Mouse (Mus musculus): ENCODE results near the gene Dpm2. TPM values are rescaled to one million over a fixed set of nuclear protein-coding genes. Genes with fewer than 3 reads are reported as not detected.

The Dpm2 gene
- polyA plus RNA-seq, 1 experiment from 2014 or later = 121 TPM

DNA sequence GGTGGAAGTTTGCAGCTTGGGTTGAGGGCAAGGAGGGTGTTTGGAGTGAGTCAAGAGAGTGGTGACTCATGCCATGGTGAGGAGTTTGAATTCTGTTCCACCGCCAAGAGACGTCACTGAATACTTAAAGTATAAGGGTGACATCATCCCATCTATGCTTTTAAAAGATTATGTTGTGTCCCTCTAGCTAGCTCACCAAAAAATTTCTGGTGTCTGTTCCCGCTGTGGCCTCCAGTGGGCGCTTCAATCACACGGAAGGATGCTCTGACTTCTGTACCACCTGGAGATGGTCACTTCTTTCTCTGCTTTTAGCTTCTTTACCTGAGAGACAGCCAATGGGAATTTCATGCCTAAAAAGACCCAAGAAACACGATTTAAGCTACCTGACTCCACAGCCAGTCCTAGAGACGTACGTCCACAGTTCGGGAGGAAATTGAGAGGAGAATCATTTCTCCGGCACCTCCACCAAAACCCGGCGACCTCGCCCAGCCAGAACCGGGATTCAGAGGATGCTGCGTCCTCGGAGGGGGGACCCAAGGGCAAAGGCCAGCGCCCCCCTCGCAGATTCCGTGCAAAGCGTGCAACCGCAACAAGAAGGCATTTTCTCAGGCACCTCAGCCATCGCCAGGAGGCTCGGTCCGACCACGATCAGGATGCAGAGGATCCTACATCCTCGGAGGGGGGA lies 4.4 kb downstream of the Dpm2 start:
- 2% methylated on average over 26 of the region's 26 CpGs for WGBS
- H3K27ac ChIP-seq = no peak overlapping the region
- 0 out of 2 replicates have a peak, but pooled peaks have one; percentile 37 for ATAC-seq (ENCODE audit: low FRiP score, low read depth)

DNA sequence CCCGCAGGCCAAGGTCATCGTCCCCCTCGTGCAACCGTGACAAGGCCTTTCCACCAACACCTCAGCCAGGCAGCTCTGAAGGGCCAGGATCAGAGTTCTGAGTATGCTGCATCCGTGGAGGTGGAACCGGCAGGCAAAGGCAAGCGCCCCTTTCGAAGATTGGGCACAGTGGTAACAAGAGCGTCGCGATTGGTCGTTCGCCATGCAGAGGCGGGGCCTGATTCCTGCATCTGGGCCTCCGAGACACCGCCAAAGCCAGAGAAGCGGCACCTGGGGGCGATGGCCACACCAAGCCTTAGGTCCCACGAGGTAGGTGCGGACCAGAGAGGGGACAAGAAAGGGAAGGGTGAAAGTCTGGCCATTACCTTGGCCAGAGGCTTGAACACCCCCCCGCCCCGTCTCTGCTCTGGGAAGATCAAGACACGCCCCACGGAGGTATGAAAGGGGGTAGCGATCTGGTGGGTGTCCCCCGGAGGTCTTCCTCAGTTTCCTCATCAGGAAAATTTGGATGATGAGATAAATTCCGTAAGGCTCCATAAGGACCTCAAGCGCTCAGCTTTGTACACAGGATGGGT lies 5.0 kb downstream of the Dpm2 start, which contains the start of gene 9430097D07Rik:
Gene 9430097D07Rik, minus strand, starts transcription at position 99 of the 575 bp plus-strand sequence.
- 6% methylated on average over 28 of the region's 28 CpGs for WGBS

More for the DNA sequence above, 4.4 kb downstream of the Dpm2 start:
- Histone ChIP-seq H3K27me3 (replicated peaks) (peaks cover 29% of the 10 kb centered on the region), H3K4me2 (replicated peaks) (peak overlapping the region; percentile 96), H3K9ac (peak overlapping the region; percentile 57), H3K9me3 (no peaks in the 10 kb centered on the region), H3K36me3 (0 out of 2 replicates have a peak, but pooled peaks cover 6% of the 10 kb centered on the region), H3K4me1 (peaks cover 8% of the 10 kb centered on the region), H3K4me3 (peak overlapping the region; percentile 51)

DNA sequence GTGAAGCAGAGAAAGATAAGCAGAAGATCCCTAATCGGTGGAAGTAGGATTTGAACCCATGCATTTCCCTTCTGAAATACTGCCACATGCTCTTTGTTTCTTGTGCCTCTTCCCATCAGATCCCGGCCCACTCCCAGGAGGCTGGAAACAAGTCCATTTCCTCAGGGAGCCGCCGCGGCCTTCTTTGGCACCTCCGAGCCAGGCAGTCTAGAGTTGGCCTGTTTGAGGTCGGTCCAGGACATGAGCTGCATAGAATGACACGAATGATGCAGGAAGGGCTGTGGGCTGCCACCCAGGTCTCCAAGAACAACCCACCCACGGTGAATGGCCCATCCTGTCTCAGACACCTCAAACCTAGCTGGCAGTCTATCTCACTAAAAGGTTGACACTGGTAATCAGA lies 5.9 kb downstream of the Dpm2 start:
- H3K4me3 ChIP-seq = no peak overlapping the region
- 91% methylated on average over 9 of the region's 9 CpGs for WGBS
- H3K4me2 ChIP-seq (replicated peaks) = no peak overlapping the region
- peaks cover 29% of the 10 kb centered on the region for H3K27me3 ChIP-seq (replicated peaks)
- no peak for ATAC-seq (ENCODE audit: low FRiP score, low read depth)
- H3K9ac ChIP-seq = no peak overlapping the region
- H3K36me3 ChIP-seq = 0 out of 2 replicates have a peak, but pooled peaks cover 6% of the 10 kb centered on the region
- H3K9me3 ChIP-seq = no peaks in the 10 kb centered on the region
- H3K4me1 ChIP-seq = peaks cover 5% of the 10 kb centered on the region
- no peak overlapping the region for H3K27ac ChIP-seq

More for the DNA sequence above, 5.0 kb downstream of the Dpm2 start, which contains the start of gene 9430097D07Rik:
- peak within 1 kb of the TSS; percentile 57 for H3K9ac ChIP-seq
- peaks cover 8% of the 10 kb centered on the region for H3K4me1 ChIP-seq
- H3K9me3 ChIP-seq = no peaks in the 10 kb centered on the region
- H3K36me3 ChIP-seq = 0 out of 2 replicates have a peak, but pooled peaks cover 6% of the 10 kb centered on the region
- peaks cover 29% of the 10 kb centered on the region for H3K27me3 ChIP-seq (replicated peaks)
- H3K4me3 ChIP-seq = peak within 1 kb of the TSS; percentile 51
- H3K4me2 ChIP-seq (replicated peaks) = peak within 1 kb of the TSS; percentile 96
- peak; percentile 81 for ATAC-seq (ENCODE audit: low FRiP score, low read depth)
- no peak within 1 kb of the TSS for H3K27ac ChIP-seq

DNA sequence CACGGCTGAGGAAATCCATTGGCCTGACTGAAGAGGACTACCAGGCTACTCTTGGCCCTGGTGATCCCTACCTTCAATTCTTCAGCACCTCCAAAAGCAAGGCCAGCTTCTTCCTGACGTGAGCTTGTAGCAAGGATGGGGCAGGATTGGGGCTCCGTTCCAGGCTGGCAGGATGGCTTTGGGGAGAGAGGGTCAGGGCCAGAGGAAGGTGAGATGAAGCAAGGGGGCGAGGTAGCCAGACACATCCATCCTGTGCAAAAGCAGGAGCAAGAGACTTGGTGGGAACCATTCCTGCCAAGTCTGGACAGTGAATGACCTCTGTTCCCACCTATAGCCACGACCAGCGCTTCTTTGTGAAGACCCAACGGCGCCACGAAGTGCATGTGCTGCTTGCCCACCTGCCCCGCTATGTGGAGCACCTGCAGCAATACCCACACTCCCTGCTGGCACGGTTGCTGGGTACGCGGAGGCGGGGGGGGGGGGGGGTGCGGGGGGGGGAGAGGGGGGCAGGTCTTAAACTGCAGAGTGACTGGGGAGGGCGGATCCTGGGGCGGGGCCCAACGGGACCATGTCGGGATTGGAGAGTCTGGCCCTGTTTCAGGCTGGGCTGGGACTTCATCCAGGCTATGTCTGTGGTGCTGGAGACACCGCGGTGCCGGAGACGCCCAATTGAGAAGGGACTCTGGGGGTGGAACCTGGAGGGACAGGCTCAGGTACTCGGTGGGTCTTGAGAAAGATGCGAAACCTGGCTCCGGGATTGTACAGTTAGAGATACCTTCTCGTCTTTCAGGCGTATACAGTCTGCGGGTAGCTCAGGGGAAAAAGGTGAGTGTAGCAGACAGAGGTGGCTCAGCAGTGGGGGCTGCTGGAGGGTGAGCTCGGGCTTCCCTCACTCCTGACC lies 7.7 kb downstream of the Dpm2 start:
- no peak for ATAC-seq (ENCODE audit: low FRiP score, low read depth)
- H3K4me3 ChIP-seq = no peak overlapping the region
- no peaks in the 10 kb centered on the region for H3K4me1 ChIP-seq
- no peaks in the 10 kb centered on the region for H3K9me3 ChIP-seq
- H3K4me2 ChIP-seq (replicated peaks) = no peak overlapping the region
- 0 out of 2 replicates have a peak, but pooled peaks cover under 1% of the 10 kb centered on the region for H3K36me3 ChIP-seq
- WGBS = 41% methylated on average over 25 of the region's 30 CpGs
- H3K27ac ChIP-seq = no peak overlapping the region
- H3K9ac ChIP-seq = 0 out of 2 replicates have a peak overlapping the region, but pooled peaks have one; percentile 19
- peaks cover 35% of the 10 kb centered on the region for H3K27me3 ChIP-seq (replicated peaks)

DNA sequence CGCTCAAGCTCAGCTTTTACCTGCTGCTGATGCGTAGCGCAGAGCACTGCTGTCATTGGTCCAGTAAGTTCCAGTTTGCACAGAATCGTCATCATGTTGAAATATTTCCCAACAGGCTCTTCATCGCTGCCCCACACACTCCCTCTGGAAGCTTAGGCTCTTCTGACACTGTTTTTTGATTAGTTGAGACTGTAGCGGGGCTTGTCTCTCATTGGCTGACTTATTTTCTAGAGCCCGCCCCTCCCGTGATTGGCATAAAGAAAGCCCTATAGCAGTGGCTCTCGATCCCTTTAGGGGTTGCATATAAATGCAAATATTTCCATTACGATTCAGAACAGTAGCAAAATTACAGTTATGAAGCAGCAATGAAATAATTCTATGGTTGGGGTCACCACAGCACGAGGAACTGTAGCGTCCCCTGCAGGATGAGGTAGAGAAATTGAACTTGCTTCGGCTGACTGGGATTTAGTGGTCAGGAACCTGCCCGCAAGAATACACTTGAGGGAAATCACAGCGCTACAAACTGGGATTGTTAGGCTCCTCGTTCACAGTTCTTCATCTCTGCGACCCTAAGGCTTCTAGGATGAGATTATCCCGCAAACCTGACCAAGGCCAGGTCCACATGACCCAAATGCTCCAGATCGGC lies 10.9 kb downstream of the Dpm2 start:
- peak; percentile 64 for ATAC-seq (ENCODE audit: low FRiP score, low read depth)
- Histone ChIP-seq H3K27ac (no peak overlapping the region), H3K4me3 (no peak overlapping the region; the same call in 1 of the 2 replicates), H3K4me2 (replicated peaks) (peak overlapping the region; percentile 47), H3K4me1 (no peaks in the 10 kb centered on the region), H3K36me3 (no peaks in the 10 kb centered on the region), H3K9me3 (no peaks in the 10 kb centered on the region), H3K27me3 (replicated peaks) (peaks cover 32% of the 10 kb centered on the region), H3K9ac (no peak overlapping the region)
- 33% methylated on average over 19 of the region's 19 CpGs for WGBS

DNA sequence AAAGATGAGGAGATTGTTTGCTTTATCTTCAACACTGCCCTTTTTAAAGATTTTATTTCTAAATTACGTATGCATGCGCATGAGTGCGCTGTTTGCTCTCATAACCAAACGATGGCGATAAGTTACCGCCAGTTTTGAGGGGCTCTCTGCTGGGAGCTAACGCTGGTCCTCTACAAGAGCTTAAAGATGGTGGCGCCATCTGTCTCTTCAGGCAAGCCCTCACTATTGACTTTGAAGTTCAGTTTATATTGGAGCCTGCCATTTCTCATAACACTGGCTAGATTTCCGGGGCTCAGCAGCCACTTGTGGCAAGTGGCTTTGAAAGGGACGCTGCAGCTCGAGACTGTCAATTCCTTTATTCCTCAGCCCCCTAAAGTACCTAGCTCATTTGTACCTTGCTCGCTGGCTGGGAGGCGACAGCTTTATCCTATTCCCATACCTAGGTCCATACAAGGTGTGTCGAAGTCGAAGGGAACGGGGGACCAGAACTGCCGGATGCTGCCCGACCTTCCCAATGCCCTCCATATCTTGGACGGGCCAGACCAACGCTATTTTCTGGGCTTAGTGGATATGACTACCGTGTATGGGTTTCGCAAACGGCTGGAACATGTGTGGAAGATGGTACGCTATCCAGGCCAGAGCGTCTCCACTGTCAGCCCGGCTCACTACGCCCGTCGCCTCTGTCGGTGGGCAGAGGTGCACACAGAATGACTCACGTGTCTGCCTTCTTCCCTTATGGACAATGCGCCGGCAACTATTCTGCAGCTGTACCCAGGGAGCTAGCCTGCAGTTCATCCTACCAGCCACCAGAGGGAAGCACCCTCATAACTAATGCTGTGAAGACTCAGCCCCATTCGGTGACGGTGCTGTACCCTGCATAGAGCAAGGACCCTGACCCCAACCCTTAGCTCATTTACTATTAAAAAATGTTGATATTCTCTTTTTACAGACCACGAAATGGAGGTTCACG lies 12.5 kb downstream of the Dpm2 start:
- Histone ChIP-seq H3K9me3 (no peaks in the 10 kb centered on the region), H3K4me3 (0 out of 2 replicates have a peak overlapping the region, but pooled peaks have one; percentile 19), H3K9ac (0 out of 2 replicates have a peak overlapping the region, but pooled peaks have one; percentile 14), H3K36me3 (no peaks in the 10 kb centered on the region), H3K27me3 (replicated peaks) (peaks cover 24% of the 10 kb centered on the region), H3K27ac (no peak overlapping the region), H3K4me1 (peaks cover 8% of the 10 kb centered on the region), H3K4me2 (replicated peaks) (peak overlapping the region; percentile 55)
- ATAC-seq (ENCODE audit: low FRiP score, low read depth) = peak; percentile 73
- WGBS = 17% methylated on average over 37 of the region's 37 CpGs

DNA sequence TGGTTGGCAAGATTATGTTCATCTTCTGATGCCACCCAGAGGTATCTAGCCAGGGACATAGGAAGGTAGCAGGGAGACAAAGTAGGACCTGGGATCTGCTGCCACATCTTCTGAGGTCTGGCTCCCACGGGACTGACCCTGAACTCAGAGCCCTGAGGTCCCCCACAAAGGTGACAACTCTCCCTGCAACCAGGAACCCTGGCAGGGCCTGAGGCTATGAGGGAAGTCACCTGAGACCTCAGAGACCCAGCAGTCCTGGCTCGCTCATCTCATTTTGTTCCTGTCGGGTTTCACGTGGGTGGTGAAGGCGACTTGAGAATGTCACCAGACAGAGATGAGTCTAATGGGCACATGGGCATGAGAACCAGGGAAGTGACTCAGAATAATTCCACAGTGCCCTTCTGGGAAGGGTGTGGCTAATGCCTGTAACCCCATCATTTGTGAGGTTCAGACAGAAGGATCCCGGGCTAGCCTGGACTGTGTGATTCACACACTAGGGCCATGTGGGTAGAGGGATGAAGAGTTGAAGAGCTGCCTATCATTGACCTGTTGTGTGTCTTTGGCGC lies 14.6 kb downstream of the Dpm2 start:
- H3K4me2 ChIP-seq (replicated peaks) = no peak overlapping the region
- H3K9ac ChIP-seq = no peak overlapping the region
- no peak overlapping the region for H3K4me3 ChIP-seq
- no peak for ATAC-seq (ENCODE audit: low FRiP score, low read depth)
- H3K4me1 ChIP-seq = peaks cover 14% of the 10 kb centered on the region
- H3K27me3 ChIP-seq (replicated peaks) = peaks cover 7% of the 10 kb centered on the region; the same call in 1 of the 2 replicates
- no peak overlapping the region for H3K27ac ChIP-seq
- H3K36me3 ChIP-seq = no peaks in the 10 kb centered on the region; the same call in 1 of the 2 replicates
- H3K9me3 ChIP-seq = no peaks in the 10 kb centered on the region
- WGBS = 87% methylated on average over 7 of the region's 7 CpGs

DNA sequence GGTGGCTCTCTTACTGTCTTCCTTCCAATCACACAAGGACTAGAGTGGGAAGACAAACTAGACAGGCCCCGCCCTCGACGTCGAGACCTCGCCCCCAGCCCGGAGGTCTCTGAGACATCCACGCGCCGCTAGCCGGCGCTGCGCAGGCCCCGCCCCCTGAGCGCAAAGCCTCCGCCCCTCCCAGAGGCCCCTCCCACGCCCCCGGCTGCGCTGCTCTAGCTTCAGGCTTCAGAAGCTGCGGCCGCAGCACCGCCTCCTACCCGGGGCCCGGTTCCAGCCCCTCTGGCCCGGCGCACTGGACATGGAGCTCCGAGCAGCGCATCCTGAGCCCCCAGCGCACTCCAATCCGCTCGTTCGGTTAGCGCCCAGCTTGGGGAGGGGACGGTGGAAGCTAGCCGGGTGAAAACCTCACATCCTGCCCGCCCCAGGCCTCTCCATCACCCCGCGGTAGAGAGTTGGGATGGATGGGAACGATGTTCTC lies 16.3 kb downstream of the Dpm2 start, which contains the start of gene St6galnac4:
Gene St6galnac4, plus strand, starts transcription at position 225 of the 481 bp plus-strand sequence.
- Histone ChIP-seq H3K9me3 (no peaks in the 10 kb centered on the region), H3K4me3 (peak within 1 kb of the TSS; percentile 44), H3K4me2 (replicated peaks) (peak within 1 kb of the TSS; percentile 67), H3K9ac (peak within 1 kb of the TSS; percentile 58), H3K27me3 (replicated peaks) (peaks cover 5% of the 10 kb centered on the region; the same call in 1 of the 2 replicates), H3K4me1 (peaks cover 14% of the 10 kb centered on the region), H3K36me3 (no peaks in the 10 kb centered on the region; the same call in 1 of the 2 replicates), H3K27ac (no peak within 1 kb of the TSS)
- peak; percentile 69 for ATAC-seq (ENCODE audit: low FRiP score, low read depth)
- 1% methylated on average over 38 of the region's 38 CpGs for WGBS

DNA sequence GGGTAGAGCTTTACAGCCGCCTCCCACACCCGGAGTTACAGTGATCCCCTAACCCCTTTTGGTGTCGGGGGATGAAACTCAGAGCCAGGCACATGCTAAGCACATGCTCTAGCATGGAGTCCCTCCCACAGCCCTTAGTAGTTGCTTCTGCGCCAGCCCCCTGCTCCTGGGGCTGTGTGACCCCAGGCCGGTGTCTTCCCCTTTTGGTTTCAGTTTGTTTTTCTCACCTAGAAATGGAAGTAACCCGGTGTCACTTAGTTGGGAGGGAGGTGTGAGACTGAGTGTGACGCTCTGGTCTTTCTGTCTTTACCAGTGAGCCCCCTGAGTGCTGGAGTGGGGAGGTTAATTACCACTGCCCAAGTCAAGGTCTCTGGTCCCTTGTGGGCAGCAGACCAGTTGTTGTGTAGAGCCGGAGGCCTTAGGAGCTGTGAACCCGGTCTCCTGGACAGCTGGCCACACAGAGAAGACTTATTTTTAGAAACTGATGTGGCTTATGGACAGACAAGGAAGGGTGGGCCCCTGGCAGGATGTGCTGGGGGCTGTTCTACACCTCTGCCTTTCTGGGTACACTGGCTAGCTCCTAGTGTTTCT lies 17.2 kb downstream of the Dpm2 start:
- peak overlapping the region; percentile 44 for H3K4me3 ChIP-seq
- H3K4me2 ChIP-seq (replicated peaks) = peak overlapping the region; percentile 67
- H3K9ac ChIP-seq = peak overlapping the region; percentile 58
- no peak for ATAC-seq (ENCODE audit: low FRiP score, low read depth)
- 40% methylated on average over 9 of the region's 9 CpGs for WGBS
- H3K27ac ChIP-seq = no peak overlapping the region
- no peaks in the 10 kb centered on the region for H3K9me3 ChIP-seq
- H3K27me3 ChIP-seq (replicated peaks) = no peaks in the 10 kb centered on the region
- H3K4me1 ChIP-seq = peaks cover 14% of the 10 kb centered on the region
- no peaks in the 10 kb centered on the region; the same call in 1 of the 2 replicates for H3K36me3 ChIP-seq
